Mouse (Mus musculus) forebrain, embryonic 10.5 days (tissue): ENCODE results near the gene Col19a1. TPM values are rescaled to one million over a fixed set of nuclear protein-coding genes. Genes with fewer than 3 reads are reported as not detected.

ENCODE experiments used
- DNase-seq: peaks from one replicate; pipeline ENCODE4 v3.0.0-alpha.2; 2017; ENCODE audit warnings: low spot score; ENCODE audit errors: extremely low spot score
- H3K27ac ChIP-seq: fragments of 300-500 bp; sonication (generic); 2 replicates; pipeline ENCODE4 v1.5.1; 2016; ENCODE audit warnings: mild to moderate bottlenecking
- H3K27me3 ChIP-seq: fragments of 300-500 bp; sonication (generic); 2 replicates; pipeline ENCODE4 v1.6.1; 2016; ENCODE audit warnings: mild to moderate bottlenecking; ENCODE audit not compliant: poor library complexity, severe bottlenecking
- H3K36me3 ChIP-seq: fragments of 300-500 bp; sonication (generic); replicated peaks from 2 replicates; pipeline ENCODE4 v1.6.1; 2016; ENCODE audit warnings: mild to moderate bottlenecking, moderate library complexity
- H3K4me1 ChIP-seq: fragments of 300-500 bp; sonication (generic); 2 replicates; pipeline ENCODE4 v1.6.1; 2016
- H3K4me3 ChIP-seq: fragments of 300-500 bp; sonication (generic); 2 replicates; pipeline ENCODE4 v1.5.1; 2016; ENCODE audit warnings: mild to moderate bottlenecking, moderate library complexity
- H3K9me3 ChIP-seq: fragments of 300-500 bp; sonication (generic); 2 replicates; pipeline ENCODE4 v1.6.1; 2016; ENCODE audit warnings: mild to moderate bottlenecking, moderate library complexity
- WGBS: fragments of 180-500 bp; shearing (Covaris S2); methylation state at CpG from one replicate; pipeline ENCODE4 v1.1.7; 2016; 5-methylcytosine and 5-hydroxymethylcytosine counted together
- polyA plus RNA-seq: library from polyadenylated mRNA; unstranded; fragments of >200 nt; fragmentation: Nextera tagmentation; extraction: Ambion mirVana; gene quantifications from 2 replicates; pipeline ENCODE4 v1.2.1, GENCODE M21; 2016

Gene Col19a1
- polyA plus RNA-seq, 1 experiment from 2014 or later = 0.14 TPM

- H3K27ac ChIP-seq = no peak overlapping the region
- H3K36me3 ChIP-seq = no peaks in the 10 kb centered on the region
- H3K4me3 ChIP-seq = no peak overlapping the region
- H3K9me3 ChIP-seq = no peaks in the 10 kb centered on the region
- DNase-seq = no peak
- 90% methylated on average over 10 of the region's 10 CpGs for WGBS
- peaks cover 4% of the 10 kb centered on the region; the same call in 1 of the 2 replicates for H3K4me1 ChIP-seq
- H3K27me3 ChIP-seq = no peaks in the 10 kb centered on the region
These were observed 249.6 kb downstream of the Col19a1 start for GRCm38 (mm10) chr1:24337556-24338275.

- no peak for DNase-seq
- WGBS = 84% methylated on average over 3 of the region's 3 CpGs
- no peak overlapping the region for H3K4me3 ChIP-seq
- peaks cover 4% of the 10 kb centered on the region; the same call in 1 of the 2 replicates for H3K4me1 ChIP-seq
- H3K9me3 ChIP-seq = no peaks in the 10 kb centered on the region
- H3K27me3 ChIP-seq = no peaks in the 10 kb centered on the region
- H3K27ac ChIP-seq = no peak overlapping the region
- H3K36me3 ChIP-seq = no peaks in the 10 kb centered on the region
These were observed 251.2 kb downstream of the Col19a1 start for GRCm38 (mm10) chr1:24336051-24336450.

- H3K27ac ChIP-seq = no peak overlapping the region
- H3K27me3 ChIP-seq = no peaks in the 10 kb centered on the region
- no peaks in the 10 kb centered on the region for H3K36me3 ChIP-seq
- WGBS = 88% methylated on average over 6 of the region's 6 CpGs
- H3K4me1 ChIP-seq = no peaks in the 10 kb centered on the region
- no peak overlapping the region for H3K4me3 ChIP-seq
- H3K9me3 ChIP-seq = peaks cover 6% of the 10 kb centered on the region; the same call in 1 of the 2 replicates
- DNase-seq = no peak
These were observed 270.2 kb downstream of the Col19a1 start for GRCm38 (mm10) chr1:24316961-24317589.

GRCm38 (mm10) chr1:24316490-24316889, 270.8 kb downstream of the Col19a1 start:
- H3K27me3 ChIP-seq = no peaks in the 10 kb centered on the region
- 94% methylated on average over 3 of the region's 3 CpGs for WGBS
- no peaks in the 10 kb centered on the region for H3K4me1 ChIP-seq
- peaks cover 6% of the 10 kb centered on the region; the same call in 1 of the 2 replicates for H3K9me3 ChIP-seq
- no peak overlapping the region for H3K4me3 ChIP-seq
- H3K27ac ChIP-seq = no peak overlapping the region
- DNase-seq = no peak
- H3K36me3 ChIP-seq = no peaks in the 10 kb centered on the region

- 91% methylated on average over 4 of the region's 4 CpGs for WGBS
- no peaks in the 10 kb centered on the region for H3K9me3 ChIP-seq
These were observed 276.4 kb downstream of the Col19a1 start for GRCm38 (mm10) chr1:24310847-24311246.

GRCm38 (mm10) chr1:24310193-24310592, 277.1 kb downstream of the Col19a1 start:
- Histone ChIP-seq H3K36me3 (no peaks in the 10 kb centered on the region), H3K27ac (no peak overlapping the region), H3K4me3 (no peak overlapping the region), H3K4me1 (no peaks in the 10 kb centered on the region), H3K27me3 (no peaks in the 10 kb centered on the region), H3K9me3 (no peaks in the 10 kb centered on the region)
- DNase-seq = no peak
- WGBS = 72% methylated on average over 2 of the region's 2 CpGs

More at GRCm38 (mm10) chr1:24310847-24311246, 276.4 kb downstream of the Col19a1 start:
- Histone ChIP-seq H3K27me3 (no peaks in the 10 kb centered on the region), H3K27ac (no peak overlapping the region), H3K36me3 (no peaks in the 10 kb centered on the region), H3K4me3 (no peak overlapping the region), H3K4me1 (no peaks in the 10 kb centered on the region)
- no peak for DNase-seq

- Histone ChIP-seq H3K27ac (no peak overlapping the region), H3K4me3 (no peak overlapping the region), H3K36me3 (no peaks in the 10 kb centered on the region), H3K9me3 (no peaks in the 10 kb centered on the region), H3K4me1 (0 out of 2 replicates have a peak, but pooled peaks cover 3% of the 10 kb centered on the region), H3K27me3 (no peaks in the 10 kb centered on the region)
- WGBS = 89% methylated on average over 7 of the region's 7 CpGs
- DNase-seq = no peak
These were observed 284.2 kb downstream of the Col19a1 start for GRCm38 (mm10) chr1:24303077-24303476.

- H3K27me3 ChIP-seq = no peaks in the 10 kb centered on the region
- H3K9me3 ChIP-seq = no peaks in the 10 kb centered on the region
- 12% methylated on average over 8 of the region's 8 CpGs for WGBS
- no peak overlapping the region for H3K27ac ChIP-seq
- peak; percentile 71 for DNase-seq
- H3K4me3 ChIP-seq = no peak overlapping the region
- 0 out of 2 replicates have a peak, but pooled peaks cover 3% of the 10 kb centered on the region for H3K4me1 ChIP-seq
- H3K36me3 ChIP-seq = no peaks in the 10 kb centered on the region
These were observed 284.6 kb downstream of the Col19a1 start for GRCm38 (mm10) chr1:24302674-24303073.

GRCm38 (mm10) chr1:24300700-24301099, 286.6 kb downstream of the Col19a1 start:
- WGBS = 89% methylated on average over 3 of the region's 3 CpGs
- H3K4me3 ChIP-seq = no peak overlapping the region
- no peak for DNase-seq
- H3K27me3 ChIP-seq = no peaks in the 10 kb centered on the region
- 0 out of 2 replicates have a peak, but pooled peaks cover 3% of the 10 kb centered on the region for H3K4me1 ChIP-seq
- no peak overlapping the region for H3K27ac ChIP-seq
- no peaks in the 10 kb centered on the region; the same call in 1 of the 2 replicates for H3K9me3 ChIP-seq
- no peaks in the 10 kb centered on the region for H3K36me3 ChIP-seq

GRCm38 (mm10) chr1:24294979-24295942, 292.0 kb downstream of the Col19a1 start:
- Histone ChIP-seq H3K9me3 (no peaks in the 10 kb centered on the region; the same call in 1 of the 2 replicates), H3K4me3 (no peak overlapping the region), H3K27me3 (no peaks in the 10 kb centered on the region), H3K27ac (no peak overlapping the region), H3K36me3 (no peaks in the 10 kb centered on the region), H3K4me1 (no peaks in the 10 kb centered on the region)
- WGBS = 81% methylated on average over 7 of the region's 7 CpGs
- no peak for DNase-seq

- Histone ChIP-seq H3K27ac (no peak overlapping the region), H3K36me3 (no peaks in the 10 kb centered on the region), H3K4me3 (no peak overlapping the region), H3K9me3 (no peaks in the 10 kb centered on the region; the same call in 1 of the 2 replicates), H3K4me1 (no peaks in the 10 kb centered on the region), H3K27me3 (no peaks in the 10 kb centered on the region)
- WGBS = 86% methylated on average over 2 of the region's 2 CpGs
- no peak for DNase-seq
These were observed 294.8 kb downstream of the Col19a1 start for GRCm38 (mm10) chr1:24292515-24292914.

GRCm38 (mm10) chr1:24286360-24286759, 300.9 kb downstream of the Col19a1 start:
- Histone ChIP-seq H3K4me3 (no peak overlapping the region), H3K4me1 (no peaks in the 10 kb centered on the region), H3K9me3 (no peaks in the 10 kb centered on the region), H3K36me3 (no peaks in the 10 kb centered on the region), H3K27ac (no peak overlapping the region), H3K27me3 (no peaks in the 10 kb centered on the region)
- no peak for DNase-seq
- 71% methylated on average over 6 of the region's 6 CpGs for WGBS
